Mouse (Mus musculus) kidney, adult 2 months (tissue): ENCODE data around the gene Spc24. TPM values are rescaled to one million over a fixed set of nuclear protein-coding genes. Genes with fewer than 3 reads are reported as not detected.
"Not testable (repeated sequence)": the region's sequence is repeated elsewhere in the genome, so short reads cannot be mapped to it uniquely, and the experiment has no call there.

ENCODE experiments used
- DNase-seq: peaks from one replicate; pipeline ENCODE4 v3.0.0; 2021
- H3K27ac ChIP-seq: fragments of 200-500 bp; 2 replicates; pipeline ENCODE4 v1.5.1; 2012; ENCODE audit warnings: low read depth, low read length, control low read depth, inconsistent platforms; ENCODE audit not compliant: insufficient read depth
- H3K27me3 ChIP-seq: fragments of 200-500 bp; replicated peaks from 2 replicates; pipeline ENCODE4 v1.6.1; 2012; ENCODE audit warnings: mild to moderate bottlenecking, moderate library complexity, low read length, inconsistent platforms; ENCODE audit not compliant: control insufficient read depth, insufficient read depth
- H3K36me3 ChIP-seq: fragments of 200-500 bp; 2 replicates; pipeline ENCODE4 v1.6.1; 2012; ENCODE audit warnings: mild to moderate bottlenecking, moderate library complexity, low read length, inconsistent platforms; ENCODE audit not compliant: control insufficient read depth, insufficient read depth
- H3K4me1 ChIP-seq: fragments of 200-500 bp; 2 replicates; pipeline ENCODE4 v1.6.1; 2011; ENCODE audit warnings: low read length; ENCODE audit not compliant: control insufficient read depth, insufficient read depth
- H3K4me3 ChIP-seq: fragments of 200-500 bp; 2 replicates; pipeline ENCODE4 v1.5.1; 2011; ENCODE audit warnings: mild to moderate bottlenecking, low read depth, low read length, control low read depth; ENCODE audit not compliant: insufficient read depth
- CTCF ChIP-seq: fragments of 200-500 bp; conservative IDR thresholded peaks from 2 replicates; pipeline ENCODE4 v1.5.1; 2011; ENCODE audit warnings: low read depth, mild to moderate bottlenecking, control low read depth, low read length, moderate library complexity, mixed read lengths; ENCODE audit not compliant: insufficient read depth, insufficient read length
- POLR2A ChIP-seq: fragments of 200-500 bp; IDR thresholded peaks from one replicate; pipeline ENCODE4 v1.6.1; 2011; ENCODE audit warnings: low read depth, low read length, control low read depth
- WGBS: fragments of 180-500 bp; shearing (Covaris S2); methylation state at CpG from one replicate; pipeline ENCODE4 v1.1.7; 2018; 5-methylcytosine and 5-hydroxymethylcytosine counted together
- polyA plus RNA-seq: library from polyadenylated mRNA; depleted of rRNA; stranded (reverse); fragments of >200 nt; gene quantifications from 2 replicates; pipeline ENCODE4 v1.2.3, GENCODE M21; 2012

Spc24 gene
- polyA plus RNA-seq, 1 experiment: 6.0 TPM

DNA sequence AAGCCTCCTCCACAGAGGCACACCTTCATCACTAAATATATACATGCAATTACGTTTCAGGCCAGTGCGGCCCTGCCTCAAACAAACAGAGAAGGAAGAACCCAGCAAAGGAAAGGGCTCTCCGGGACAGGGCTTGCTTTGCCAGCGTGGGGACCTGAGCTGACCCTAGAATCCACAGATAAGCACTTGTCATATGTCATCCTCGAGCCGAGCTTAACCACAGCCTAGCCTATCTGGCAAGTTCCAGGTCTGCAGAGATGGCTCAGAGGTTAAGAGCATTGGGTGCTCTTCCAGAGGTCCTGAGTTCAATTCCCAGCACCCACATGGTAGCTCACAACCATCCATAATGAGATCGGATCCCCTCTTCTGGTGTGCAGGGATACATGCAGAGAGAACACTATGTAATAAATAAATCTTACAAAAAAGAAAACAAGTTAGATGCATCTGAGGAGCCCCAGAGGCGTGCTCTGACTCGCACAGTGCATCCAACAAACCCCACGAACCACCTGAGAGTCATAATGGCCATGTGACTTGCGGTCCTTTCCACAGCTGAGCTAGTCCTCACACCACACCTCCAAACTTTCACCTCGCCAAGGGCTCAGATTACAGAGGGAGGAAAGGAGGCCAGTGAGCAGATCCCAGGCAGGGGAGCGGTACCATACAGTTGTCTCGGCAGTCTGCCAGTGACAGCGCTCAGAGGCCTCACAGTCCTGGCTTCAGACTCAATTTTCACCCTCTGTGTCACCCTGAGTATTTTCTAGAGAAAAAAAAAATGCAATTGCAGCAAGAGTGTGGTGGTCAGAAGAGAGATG lies 21.8 kb upstream of the Spc24 start:
- peaks cover 2% of the 10 kb centered on the region; the same call in 1 of the 2 replicates for H3K36me3 ChIP-seq
- TF ChIP-seq POLR2A (no peak), CTCF (no peak)
- no peak overlapping the region for H3K4me3 ChIP-seq
- no peaks in the 10 kb centered on the region for H3K27me3 ChIP-seq
- H3K27ac ChIP-seq: no peak overlapping the region
- 70% methylated on average over 15 of the region's 15 CpGs for WGBS
- H3K4me1 ChIP-seq: no peaks in the 10 kb centered on the region
- no peak for DNase-seq

DNA sequence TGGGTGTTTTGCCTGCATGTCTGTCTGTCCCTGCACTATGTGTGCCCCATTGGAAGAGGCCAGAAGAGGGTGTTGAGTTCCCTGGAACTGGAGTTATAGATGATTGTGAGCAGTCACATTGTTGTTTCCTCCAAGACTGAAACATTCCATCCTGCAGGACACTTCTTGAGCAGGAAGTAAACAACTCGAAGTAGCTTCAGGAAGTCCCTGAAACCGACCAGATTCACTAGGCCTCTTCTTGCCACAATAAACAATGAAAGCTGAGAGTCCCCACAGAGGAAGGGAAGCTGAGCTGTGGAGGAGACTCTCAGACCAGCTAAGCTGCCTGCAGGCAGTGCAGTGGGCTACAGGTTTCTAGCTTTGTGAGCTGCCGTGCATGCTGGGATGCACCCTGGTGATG lies 17.6 kb upstream of the Spc24 start:
- no peaks in the 10 kb centered on the region for H3K27me3 ChIP-seq
- DNase-seq: no peak
- TF ChIP-seq POLR2A (no peak), CTCF (no peak)
- 89% methylated on average over 3 of the region's 3 CpGs for WGBS
- no peaks in the 10 kb centered on the region for H3K4me1 ChIP-seq
- H3K27ac ChIP-seq: no peak overlapping the region
- H3K4me3 ChIP-seq: no peak overlapping the region
- H3K36me3 ChIP-seq: peaks cover 3% of the 10 kb centered on the region; the same call in 1 of the 2 replicates

DNA sequence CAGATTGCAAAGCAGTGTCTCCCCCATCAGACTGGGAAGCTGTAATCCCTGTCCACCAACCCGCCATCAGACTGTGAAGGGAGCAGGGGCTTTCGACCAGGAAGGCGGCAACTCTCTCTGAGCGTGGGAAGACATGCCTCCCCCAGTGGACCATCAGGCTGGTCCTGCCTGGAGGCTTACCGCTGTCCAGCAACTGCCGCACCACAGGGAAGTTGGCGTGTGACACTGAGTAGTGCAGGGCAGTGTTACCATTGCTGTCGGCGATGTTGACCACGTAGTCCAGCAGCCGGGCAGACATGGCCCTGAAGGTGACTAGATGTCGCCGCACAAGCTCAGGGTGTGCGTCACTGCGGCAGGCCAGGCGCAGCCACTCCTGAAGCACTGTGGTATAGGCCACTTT lies 14.2 kb upstream of the Spc24 start:
- no peaks in the 10 kb centered on the region for H3K4me1 ChIP-seq
- H3K27ac ChIP-seq: no peak overlapping the region
- H3K4me3 ChIP-seq: no peak overlapping the region
- DNase-seq: no peak
- WGBS: 91% methylated on average over 16 of the region's 16 CpGs
- H3K36me3 ChIP-seq: peaks cover 3% of the 10 kb centered on the region; the same call in 1 of the 2 replicates
- TF ChIP-seq CTCF (no peak), POLR2A (no peak)
- H3K27me3 ChIP-seq: no peaks in the 10 kb centered on the region

DNA sequence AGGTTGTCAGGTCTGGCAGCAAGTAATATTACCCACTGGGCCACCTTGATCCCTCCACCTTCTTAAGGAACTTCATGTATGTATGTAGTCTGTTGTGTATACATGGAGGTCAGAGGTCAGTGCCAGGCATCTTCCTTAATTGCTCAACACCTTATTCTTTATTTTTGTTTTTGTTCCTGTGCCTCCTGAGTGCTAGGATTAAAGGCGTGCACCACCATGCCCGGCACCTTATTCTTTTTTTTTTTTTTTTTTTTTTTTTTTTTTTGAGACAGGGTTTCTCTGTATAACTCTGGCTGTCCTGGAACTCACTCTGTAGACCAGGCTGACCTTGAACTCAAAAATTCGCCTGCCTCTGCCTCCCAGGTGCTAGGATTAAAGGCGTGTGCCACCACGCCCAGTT lies 13.3 kb upstream of the Spc24 start:
- DNase-seq, H3K36me3 ChIP-seq, H3K4me1 ChIP-seq, H3K27me3 ChIP-seq, H3K4me3 ChIP-seq, H3K27ac ChIP-seq: not testable (repeated sequence)
- 79% methylated on average over 5 of the region's 5 CpGs for WGBS

DNA sequence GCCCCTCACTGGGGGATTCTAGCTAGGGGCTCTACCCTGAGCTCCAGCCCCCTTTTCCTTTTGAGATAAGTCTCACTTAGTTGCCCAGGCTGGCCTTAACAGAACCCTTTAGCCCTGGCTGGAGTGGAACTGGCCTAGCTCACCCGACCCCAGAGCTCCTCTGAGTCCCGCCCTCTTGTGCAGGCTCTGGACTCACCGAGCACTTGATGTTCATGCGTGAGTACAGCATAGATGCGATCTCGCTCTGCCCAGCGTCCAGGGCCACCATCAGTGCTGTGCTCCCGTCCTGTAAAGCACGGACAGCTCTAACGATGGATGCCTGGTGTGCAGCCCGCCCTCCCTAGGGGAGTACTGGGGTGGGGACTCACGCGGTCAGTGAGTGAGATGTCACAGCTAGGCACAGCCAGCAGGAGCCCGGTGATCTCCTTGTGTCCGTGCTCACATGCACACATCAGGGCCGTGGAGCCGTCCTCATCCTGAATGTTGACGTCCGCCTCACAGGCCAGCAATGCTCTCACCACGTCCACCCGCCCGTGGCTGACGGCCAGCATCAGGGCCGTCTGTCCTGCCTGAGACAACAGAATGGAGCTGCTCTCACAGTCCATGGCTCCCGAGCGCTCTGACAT lies 9.6 kb upstream of the Spc24 start:
- H3K27ac ChIP-seq: peak overlapping the region; percentile 24; the same call in 1 of the 2 replicates
- 0 out of 2 replicates have a peak, but pooled peaks cover 2% of the 10 kb centered on the region for H3K36me3 ChIP-seq
- TF ChIP-seq CTCF (no peak), POLR2A (no peak)
- H3K27me3 ChIP-seq: no peaks in the 10 kb centered on the region
- DNase-seq: no peak
- no peaks in the 10 kb centered on the region; the same call in 1 of the 2 replicates for H3K4me1 ChIP-seq
- WGBS: 75% methylated on average over 26 of the region's 26 CpGs
- H3K4me3 ChIP-seq: no peak overlapping the region

DNA sequence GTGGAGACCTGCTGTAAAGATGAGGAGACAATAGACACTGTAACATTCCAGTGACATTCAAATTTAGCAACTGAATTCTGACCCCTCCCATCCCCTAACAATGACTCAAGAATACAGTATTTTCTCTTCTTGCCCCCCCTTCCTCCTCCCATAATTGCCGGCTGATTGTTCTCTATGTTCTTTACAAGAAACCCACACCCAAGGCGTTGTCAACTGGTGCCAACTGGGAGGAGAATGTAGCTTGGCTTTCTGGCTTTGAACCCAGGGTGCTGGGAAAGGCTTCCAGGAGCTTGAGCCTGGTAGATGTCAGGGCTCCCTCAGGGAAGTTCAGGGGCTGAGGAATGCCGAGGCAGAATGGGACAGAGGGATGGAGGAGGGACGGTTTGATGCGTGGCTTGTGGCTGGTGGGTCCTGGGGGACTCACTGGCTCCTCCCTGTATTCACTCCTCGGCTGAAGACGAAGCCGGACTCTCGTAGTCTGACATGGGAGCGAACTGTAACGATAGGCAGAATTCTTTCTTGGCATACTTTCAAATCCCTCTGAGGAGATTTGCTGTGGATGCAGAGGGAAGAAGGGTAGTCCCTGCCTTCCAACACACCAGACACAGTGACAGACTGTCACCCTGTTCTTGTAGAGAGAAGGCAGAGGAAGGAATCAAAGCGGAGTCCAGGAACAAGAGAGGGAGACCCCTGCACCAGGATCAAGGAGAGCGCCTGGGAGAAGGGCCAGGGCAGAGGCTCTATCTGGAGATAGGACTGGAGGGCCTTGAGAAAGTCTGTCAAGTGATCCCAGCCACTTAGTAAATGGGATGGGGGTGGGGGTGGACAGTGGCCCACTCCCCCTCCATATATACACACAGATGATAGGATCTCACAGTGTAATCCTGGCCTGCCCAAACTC lies 8.7 kb upstream of the Spc24 start:
- Histone ChIP-seq H3K4me1 (no peaks in the 10 kb centered on the region; the same call in 1 of the 2 replicates), H3K36me3 (no peaks in the 10 kb centered on the region), H3K27ac (peak overlapping the region; percentile 42), H3K4me3 (no peak overlapping the region), H3K27me3 (no peaks in the 10 kb centered on the region)
- peak; percentile 22 for DNase-seq
- TF ChIP-seq CTCF (no peak), POLR2A (no peak)
- 67% methylated on average over 13 of the region's 13 CpGs for WGBS

DNA sequence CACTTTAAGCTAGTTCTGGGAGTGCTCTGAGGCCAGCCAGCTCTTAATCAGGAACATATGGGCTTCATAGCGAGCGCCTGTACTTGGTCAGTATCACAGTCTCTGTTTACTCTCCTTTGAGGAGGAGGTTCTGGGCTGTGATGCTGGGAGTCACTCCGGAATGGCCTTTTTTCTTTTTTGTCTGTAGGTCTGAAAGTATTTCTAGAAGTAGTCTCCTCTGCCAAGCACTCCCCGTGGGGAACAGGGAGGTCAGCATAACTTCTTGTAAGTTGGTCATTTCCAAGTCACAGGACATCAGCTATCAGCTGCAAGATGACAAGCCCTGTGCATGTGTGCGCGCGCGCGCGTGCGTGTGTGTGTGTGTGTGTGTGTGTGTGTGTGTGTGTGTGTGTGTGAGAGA lies 7.8 kb upstream of the Spc24 start:
- Histone ChIP-seq H3K27me3 (no peaks in the 10 kb centered on the region), H3K4me3 (no peak overlapping the region), H3K27ac (peak overlapping the region; percentile 42), H3K4me1 (no peaks in the 10 kb centered on the region; the same call in 1 of the 2 replicates), H3K36me3 (no peaks in the 10 kb centered on the region)
- peak; percentile 51 for DNase-seq
- WGBS: 81% methylated on average over 11 of the region's 11 CpGs
- no peak for TF ChIP-seq CTCF
- TF ChIP-seq POLR2A: no peak
